Mouse (Mus musculus): ENCODE measurements at regions not wholly inside any gene's neighbourhood (a gene's known extent, or its start where the extent isn't known, plus 50 kb on each side); places are given as distances from the start of the nearest gene placed in this dataset.

DNA sequence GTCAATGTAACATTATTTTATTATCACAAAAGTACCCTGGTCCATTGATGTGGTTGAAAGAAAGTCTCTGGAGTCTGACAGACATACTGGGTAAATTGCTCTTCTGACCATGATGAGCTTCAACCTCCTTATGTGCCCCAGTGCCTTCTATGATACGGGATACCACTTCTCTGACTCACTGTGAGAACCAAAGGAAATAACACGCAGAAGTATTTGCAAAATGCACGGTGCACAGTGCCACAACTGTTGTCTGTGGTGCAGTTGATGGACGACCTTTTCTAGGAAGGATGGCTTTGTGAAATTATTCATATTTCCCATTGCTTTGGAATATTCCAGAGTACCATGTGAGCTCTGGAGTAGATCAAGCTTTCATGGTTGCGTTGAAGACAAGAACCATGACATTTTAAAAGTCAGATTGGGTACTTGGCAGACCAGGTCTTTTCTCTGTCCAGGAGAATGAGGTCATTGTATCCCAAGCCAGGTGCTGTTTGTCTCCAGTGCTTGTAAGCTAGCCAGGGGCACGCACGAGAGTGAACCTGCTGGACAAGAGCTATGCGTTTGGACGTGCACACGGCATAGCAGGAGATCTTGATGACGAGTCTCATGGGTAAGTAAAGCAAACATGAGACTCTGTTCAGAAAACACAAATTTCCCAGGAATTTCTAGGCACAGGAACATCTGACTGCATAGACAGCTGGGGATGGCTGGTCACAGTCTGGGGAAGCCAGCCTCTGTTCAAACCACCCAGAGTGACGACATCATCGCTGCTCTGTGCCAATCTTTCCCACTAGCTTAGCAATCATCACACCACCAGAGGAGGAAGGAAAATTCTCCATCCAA lies 74.0 kb upstream of the 1700024P04Rik start:
- DNase-seq (ENCODE audit: extremely low spot score in 1 of 2, low spot score in 1 of 2) = no peak

DNA sequence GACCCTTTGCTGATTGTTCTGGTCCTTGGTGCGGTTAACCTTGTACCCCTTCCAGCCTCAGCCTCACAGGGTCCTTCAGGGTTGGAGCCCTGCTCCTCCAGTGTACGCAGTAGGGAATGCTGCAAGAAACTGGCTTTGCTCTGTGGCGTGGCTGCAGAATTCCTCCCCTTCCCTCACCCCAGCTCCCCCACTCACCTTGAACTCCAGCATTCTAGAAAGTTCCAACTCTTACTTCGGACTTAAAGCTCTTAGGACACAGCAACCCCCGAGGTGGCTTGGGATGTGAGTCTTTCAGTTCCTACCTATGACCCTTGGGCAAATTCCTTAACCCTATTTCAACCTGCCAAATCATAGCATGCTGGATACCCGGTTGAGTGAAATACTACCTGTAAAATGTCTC lies 73.3 kb upstream of the 1700024P04Rik start:
- no peak for DNase-seq (ENCODE audit: extremely low spot score in 1 of 2, low spot score in 1 of 2)

DNA sequence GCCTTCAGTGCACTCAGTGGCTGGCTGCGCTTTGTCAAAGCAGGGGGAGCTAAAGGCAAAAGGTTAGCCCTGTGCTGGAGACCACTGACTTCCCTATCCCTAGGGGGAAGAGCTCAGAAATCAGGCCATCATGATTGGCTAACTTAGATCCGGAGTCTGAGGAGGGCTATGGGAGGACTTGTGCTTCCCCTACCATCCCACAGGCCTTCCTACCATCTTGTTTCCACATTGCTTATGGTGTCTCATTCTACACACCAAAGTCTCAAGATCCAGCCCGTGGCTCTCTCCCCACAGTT lies 72.9 kb upstream of the 1700024P04Rik start:
- no peak for DNase-seq (ENCODE audit: extremely low spot score in 1 of 2, low spot score in 1 of 2)

DNA sequence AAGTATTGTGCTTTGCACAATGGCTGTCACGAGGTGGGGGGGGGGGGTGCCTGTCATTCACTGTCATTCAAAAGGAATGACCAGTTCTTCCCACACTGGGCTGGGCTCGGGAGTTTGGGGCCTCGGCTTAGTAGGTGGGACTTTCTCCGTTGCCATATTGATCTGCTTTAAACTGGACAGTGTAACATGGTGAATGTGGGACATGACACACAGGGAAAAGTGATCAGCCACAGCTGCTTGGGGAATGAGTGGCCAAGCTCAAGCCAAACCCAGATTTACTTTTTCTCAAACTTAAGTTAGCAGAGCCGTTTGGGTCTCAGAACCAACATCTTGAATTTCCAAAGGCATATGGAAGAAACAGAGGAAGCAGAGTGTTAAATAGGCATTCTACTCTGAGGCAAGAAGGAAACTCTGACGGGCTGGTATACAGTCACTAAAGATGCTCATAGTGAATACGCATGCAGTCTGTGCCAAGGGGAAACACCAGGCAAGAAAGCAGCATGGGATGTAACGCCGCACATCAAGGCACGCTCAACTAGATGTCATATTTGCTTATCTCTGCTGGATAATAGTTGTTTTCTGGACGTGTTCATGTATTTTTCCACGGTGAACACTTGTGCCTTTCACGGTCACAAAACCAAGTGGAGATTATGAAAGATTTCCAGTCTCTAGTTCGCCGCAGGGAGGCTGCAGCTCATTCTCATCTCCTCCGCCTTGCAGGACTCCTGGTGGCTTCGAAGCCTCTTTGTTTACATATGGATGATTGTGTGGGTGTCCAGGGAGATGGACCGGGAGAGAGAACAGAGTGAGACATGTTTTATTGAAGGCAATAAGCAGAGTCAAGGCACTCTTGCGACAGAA lies 72.3 kb upstream of the 1700024P04Rik start:
- DNase-seq (ENCODE audit: extremely low spot score in 1 of 2, low spot score in 1 of 2) = no peak

- peak; percentile 46 to 72 for DNase-seq (ENCODE audit: extremely low spot score in 1 of 2, low spot score in 1 of 2)
Observed at GRCm38 (mm10) chr13:99055609-99056321, 71.4 kb upstream of the 1700024P04Rik start.

- no peak for DNase-seq (ENCODE audit: extremely low spot score in 1 of 2, low spot score in 1 of 2)
Observed at GRCm38 (mm10) chr13:99052076-99052475, 67.7 kb upstream of the 1700024P04Rik start.

- DNase-seq (ENCODE audit: extremely low spot score in 1 of 2, low spot score in 1 of 2) = no peak
Observed at GRCm38 (mm10) chr13:99049699-99050098, 65.3 kb upstream of the 1700024P04Rik start.

DNA sequence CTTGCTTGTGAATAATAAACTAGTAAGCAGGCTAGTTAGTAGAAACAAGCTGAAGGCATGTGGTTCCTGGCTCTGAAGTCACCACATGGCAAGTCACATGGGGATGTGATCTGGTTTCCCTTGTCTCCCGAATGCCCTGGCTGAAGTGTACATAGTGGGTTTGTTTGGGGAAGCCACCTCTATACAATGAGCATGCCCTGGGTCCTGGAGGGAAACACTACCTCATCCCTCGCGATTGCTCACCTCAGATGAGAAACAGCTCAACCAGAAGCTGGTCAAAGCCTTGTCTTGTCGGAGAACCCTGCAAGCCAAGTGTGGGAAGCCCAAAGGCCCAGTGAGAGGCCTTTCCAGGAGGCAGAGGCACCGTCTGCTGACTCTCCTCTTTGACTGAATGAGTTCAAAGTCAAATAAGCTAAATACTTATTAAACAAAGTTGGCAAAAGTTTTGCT lies 64.3 kb upstream of the 1700024P04Rik start:
- DNase-seq (ENCODE audit: extremely low spot score in 1 of 2, low spot score in 1 of 2) = no peak

DNA sequence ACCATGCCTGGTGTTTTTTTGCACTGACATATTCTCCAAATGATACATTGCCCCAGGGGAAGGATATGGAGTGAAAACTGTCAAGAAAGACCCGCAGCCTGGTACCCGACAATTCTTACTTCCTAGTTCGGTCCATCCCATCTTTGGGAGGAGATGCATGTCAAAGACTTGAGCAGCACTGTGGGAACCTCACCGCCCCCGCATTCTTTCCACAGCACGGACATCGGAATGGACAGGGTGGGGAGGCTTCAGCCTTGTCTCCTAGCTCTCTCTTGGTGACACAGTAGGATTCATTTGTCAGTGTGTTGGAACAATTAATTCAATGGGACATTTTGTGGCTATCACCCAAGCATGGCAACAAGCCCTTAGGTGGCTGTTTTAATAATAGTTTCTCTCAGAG lies 62.9 kb upstream of the 1700024P04Rik start:
- DNase-seq (ENCODE audit: extremely low spot score in 1 of 2, low spot score in 1 of 2) = no peak

- no peak for DNase-seq (ENCODE audit: extremely low spot score in 1 of 2, low spot score in 1 of 2)
Observed at GRCm38 (mm10) chr13:99046737-99047136, 62.4 kb upstream of the 1700024P04Rik start.

GRCm38 (mm10) chr13:99042086-99042485 lies 57.7 kb upstream of the 1700024P04Rik start:
- no peak for DNase-seq (ENCODE audit: extremely low spot score in 1 of 2, low spot score in 1 of 2)

DNA sequence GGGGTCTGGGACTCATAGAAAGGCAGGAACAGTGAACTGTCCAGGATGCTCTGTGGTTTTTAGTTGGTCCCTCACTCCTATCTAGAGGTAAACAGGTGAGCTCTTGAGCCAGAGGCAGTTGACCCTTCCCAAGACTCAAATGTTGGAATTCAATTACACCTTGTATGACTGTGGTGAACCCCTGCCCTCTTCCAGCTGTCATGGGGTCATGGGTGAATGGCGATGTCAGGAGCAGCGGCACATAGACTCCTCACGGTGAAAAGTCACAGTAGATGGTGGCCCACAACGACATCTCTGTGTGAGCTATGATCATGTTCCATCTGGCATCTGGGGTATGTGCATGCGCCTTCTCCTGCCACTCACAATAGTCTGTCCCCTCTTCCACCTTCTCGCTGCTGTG lies 56.9 kb upstream of the 1700024P04Rik start:
- no peak for DNase-seq (ENCODE audit: extremely low spot score in 1 of 2, low spot score in 1 of 2)

- DNase-seq (ENCODE audit: extremely low spot score in 1 of 2, low spot score in 1 of 2) = peak; percentile 72 to 84
Observed at GRCm38 (mm10) chr13:99040846-99041245, 56.5 kb upstream of the 1700024P04Rik start.

DNA sequence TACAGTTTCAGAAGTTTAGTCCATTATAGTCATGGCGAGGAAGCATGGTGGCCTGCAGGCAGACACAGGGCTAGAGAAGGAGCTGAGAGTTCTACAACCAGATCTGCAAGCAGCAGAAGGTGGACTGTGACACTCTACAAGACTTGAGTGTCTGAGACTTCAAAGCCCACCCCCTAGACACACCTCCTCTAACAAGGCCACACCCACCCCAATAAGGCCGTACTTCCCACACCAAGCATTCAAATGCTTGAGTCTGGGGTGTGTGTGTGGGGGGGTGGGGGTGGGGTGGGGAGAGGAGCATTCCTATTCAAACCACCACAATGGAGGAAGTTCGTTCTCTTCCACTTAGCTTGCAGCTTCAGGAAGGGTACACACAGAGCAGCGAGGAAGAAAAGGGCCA lies 55.8 kb upstream of the 1700024P04Rik start:
- no peak for DNase-seq (ENCODE audit: extremely low spot score in 1 of 2, low spot score in 1 of 2)

DNA sequence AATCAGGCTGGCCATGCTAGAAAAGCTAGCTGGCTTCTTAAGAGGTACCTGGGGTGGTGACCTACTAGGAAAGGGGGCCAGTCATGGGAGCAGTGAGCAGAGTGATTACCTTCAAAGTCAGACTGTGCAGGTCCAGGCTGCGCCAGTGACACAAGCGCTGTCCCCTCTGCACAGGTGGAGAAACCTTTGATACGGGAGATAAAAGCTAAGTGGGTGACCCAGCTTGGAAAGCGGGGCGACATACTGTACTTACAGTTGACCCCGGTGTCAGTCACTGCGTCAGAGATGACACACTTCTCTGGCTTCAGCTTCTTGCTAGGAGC lies 54.7 kb upstream of the 1700024P04Rik start:
- DNase-seq (ENCODE audit: extremely low spot score in 1 of 2, low spot score in 1 of 2) = no peak

GRCm38 (mm10) chr13:99038198-99039062 lies 54.1 kb upstream of the 1700024P04Rik start:
- DNase-seq (ENCODE audit: extremely low spot score in 1 of 2, low spot score in 1 of 2) = no peak

DNA sequence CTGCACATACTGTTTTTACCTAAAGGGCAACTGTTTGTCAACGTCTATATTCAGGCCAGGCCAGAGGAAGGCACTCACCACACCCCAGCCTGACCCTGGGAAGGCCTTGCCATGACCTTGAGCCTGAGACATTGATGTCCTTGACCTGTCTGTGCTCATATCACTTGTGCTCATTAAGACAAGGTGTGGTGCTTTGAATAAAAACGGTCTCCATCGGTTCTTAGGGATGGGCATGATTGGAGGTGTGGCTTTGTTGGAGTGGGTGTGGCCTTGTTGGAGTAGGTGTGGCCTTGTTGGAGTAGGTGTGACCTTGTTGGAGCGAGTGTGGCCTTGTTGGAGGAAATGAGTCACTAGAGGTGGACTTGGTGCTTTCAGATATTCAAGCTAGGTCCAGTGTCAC lies 52.8 kb upstream of the 1700024P04Rik start:
- no peak for DNase-seq (ENCODE audit: extremely low spot score in 1 of 2, low spot score in 1 of 2)
